Mouse (Mus musculus): ENCODE results near the gene Mrgpra6. TPM values are rescaled to one million over a fixed set of nuclear protein-coding genes. Genes with fewer than 3 reads are reported as not detected.

Mrgpra6 gene
- not detected for polyA plus RNA-seq (2015; fragmentation: Illumina TruSeq; extraction: RNeasy Lipid Tissue Mini Kit (QIAGEN cat#74804); ENCODE audit: low read depth, low replicate concordance)

GRCm38 (mm10) chr7:47204830-47205229, at the start of gene Mrgpra6:
TSS of gene Mrgpra6 (minus strand) at chr7:47204920.

GRCm38 (mm10) chr7:47252770-47253169, 48.0 kb upstream of the Mrgpra6 start, which contains the start of gene Mrgpra9:
TSS of gene Mrgpra9 (minus strand) at chr7:47252848.

Other genes with a start within 250 kb of the Mrgpra6 start
- gene Uevld, start 246.4 kb downstream of the Mrgpra6 start, polyA plus RNA-seq (2015; fragmentation: Illumina TruSeq; extraction: RNeasy Lipid Tissue Mini Kit (QIAGEN cat#74804); ENCODE audit: low read depth, low replicate concordance), result 10.6 TPM
- not detected for gene Gm9999, start 221.3 kb downstream of the Mrgpra6 start, polyA plus RNA-seq (2015; fragmentation: Illumina TruSeq; extraction: RNeasy Lipid Tissue Mini Kit (QIAGEN cat#74804); ENCODE audit: low read depth, low replicate concordance)
- 11.1 TPM for gene Spty2d1, start 196.5 kb downstream of the Mrgpra6 start, polyA plus RNA-seq (2015; fragmentation: Illumina TruSeq; extraction: RNeasy Lipid Tissue Mini Kit (QIAGEN cat#74804); ENCODE audit: low read depth, low replicate concordance)
- 19.5 TPM for gene Tmem86a, start 154.3 kb downstream of the Mrgpra6 start, polyA plus RNA-seq (2015; fragmentation: Illumina TruSeq; extraction: RNeasy Lipid Tissue Mini Kit (QIAGEN cat#74804); ENCODE audit: low read depth, low replicate concordance)
- 206 TPM for gene Ptpn5, start 71.2 kb downstream of the Mrgpra6 start, polyA plus RNA-seq (2015; fragmentation: Illumina TruSeq; extraction: RNeasy Lipid Tissue Mini Kit (QIAGEN cat#74804); ENCODE audit: low read depth, low replicate concordance)
- not detected for gene Mrgpra9, start 47.9 kb upstream of the Mrgpra6 start, polyA plus RNA-seq (2015; fragmentation: Illumina TruSeq; extraction: RNeasy Lipid Tissue Mini Kit (QIAGEN cat#74804); ENCODE audit: low read depth, low replicate concordance)
- not detected for gene Mrgpra1, start 149.3 kb upstream of the Mrgpra6 start, polyA plus RNA-seq (2015; fragmentation: Illumina TruSeq; extraction: RNeasy Lipid Tissue Mini Kit (QIAGEN cat#74804); ENCODE audit: low read depth, low replicate concordance)
- gene Mrgpra2a, start 247.2 kb upstream of the Mrgpra6 start, polyA plus RNA-seq (2015; fragmentation: Illumina TruSeq; extraction: RNeasy Lipid Tissue Mini Kit (QIAGEN cat#74804); ENCODE audit: low read depth, low replicate concordance), result not detected

Data from brain, adult 10 weeks (tissue).